Mouse (Mus musculus) adrenal gland, adult 2 months (tissue): ENCODE measurements at regions not wholly inside any gene's neighbourhood (a gene's known extent, or its start where the extent isn't known, plus 50 kb on each side); places are given as distances from the start of the nearest gene placed in this dataset.
"Not testable (repeated sequence)": the region's sequence is repeated elsewhere in the genome, so short reads cannot be mapped to it uniquely, and the experiment has no call there.

Source experiments
- DNase-seq: peaks from one replicate; pipeline ENCODE4 v3.0.0; 2021

GRCm38 (mm10) chr14:19327321-19327720 lies 91.4 kb downstream of the Gm21738 start:
- no peak for DNase-seq

GRCm38 (mm10) chr14:19311614-19312013 lies 107.1 kb downstream of the Gm21738 start:
- DNase-seq, result no peak

GRCm38 (mm10) chr14:19302859-19303258 lies 115.9 kb downstream of the Gm21738 start:
- DNase-seq, result not testable (repeated sequence)

GRCm38 (mm10) chr14:19279096-19279495 lies 139.6 kb downstream of the Gm21738 start:
- DNase-seq, result no peak

GRCm38 (mm10) chr14:19277777-19278385 lies 140.8 kb downstream of the Gm21738 start:
- peak; percentile 53 for DNase-seq
